Mouse (Mus musculus): ENCODE data around the gene Cdan1. TPM values are rescaled to one million over a fixed set of nuclear protein-coding genes. Genes with fewer than 3 reads are reported as not detected.

The Cdan1 gene
- polyA plus RNA-seq, 1 experiment = 31.6 TPM

DNA sequence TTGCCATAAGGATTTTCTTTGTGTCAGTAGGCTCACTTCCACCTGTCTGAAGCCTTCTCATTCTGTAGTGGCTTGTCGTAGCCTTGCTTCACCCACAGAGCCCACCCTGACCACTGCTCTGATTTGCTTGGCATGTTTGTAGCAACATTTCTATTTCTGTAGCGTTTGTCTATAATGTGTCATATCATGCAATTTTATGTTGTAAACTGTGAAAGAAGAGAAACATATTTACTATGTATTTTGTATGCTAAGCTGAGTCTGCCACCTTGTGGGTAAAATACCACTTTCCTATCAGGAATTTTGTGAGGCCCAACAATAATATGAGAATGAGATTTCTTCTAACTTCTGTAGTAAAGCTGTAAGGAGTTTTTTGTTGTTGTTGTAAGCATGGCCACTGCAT, 179.7 kb downstream of the Cdan1 start:
- DNase-seq (ENCODE audit: extremely low spot score in 1 of 2, low spot score in 1 of 2) = peak in 1 of 2 experiments; percentile 16

DNA sequence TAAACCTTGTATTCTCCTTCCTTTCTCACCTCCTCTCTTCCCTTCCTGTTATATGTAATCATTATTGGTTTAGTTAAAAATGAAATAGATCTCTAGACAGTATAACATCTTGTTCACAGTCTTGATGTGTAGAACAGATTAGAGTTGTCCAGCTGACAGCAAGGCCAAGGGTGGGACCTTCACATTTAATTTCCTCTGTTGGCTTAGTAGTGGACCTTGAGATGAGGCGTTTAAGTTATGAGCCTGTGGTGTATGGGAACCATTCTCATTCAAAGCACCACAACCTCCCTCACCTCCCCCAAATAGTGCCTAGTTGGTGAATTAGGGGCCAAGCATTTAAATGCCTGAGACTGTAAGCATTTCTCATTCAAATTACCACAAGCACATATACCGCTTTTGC, 182.5 kb downstream of the Cdan1 start:
- no peak for DNase-seq (ENCODE audit: extremely low spot score in 1 of 2, low spot score in 1 of 2)

Other genes starting within 250 kb of the Cdan1 start
- 14.9 and 17.1 TPM in 2 replicates for gene Haus2, start 240.7 kb downstream of the Cdan1 start, polyA plus RNA-seq (2012; rRNA removed)
- gene Lrrc57, start 240.6 kb downstream of the Cdan1 start, polyA plus RNA-seq (2012; rRNA removed) = 35.1 and 35.7 TPM in 2 replicates
- 15.2 and 16.4 TPM in 2 replicates for gene Stard9, start 221.0 kb downstream of the Cdan1 start, polyA plus RNA-seq (2012; rRNA removed)
- gene Ttbk2, start 476 bp upstream of the Cdan1 start, polyA plus RNA-seq (2012; rRNA removed) = 18.0 and 20.2 TPM in 2 replicates
- 18.2 and 21.0 TPM in 2 replicates for gene Ubr1, start 120.6 kb upstream of the Cdan1 start, polyA plus RNA-seq (2012; rRNA removed)
- gene Tmem62, start 126.9 kb upstream of the Cdan1 start, polyA plus RNA-seq (2012; rRNA removed) = 28.1 and 29.7 TPM in 2 replicates
- 74.6 and 83.2 TPM in 2 replicates for gene Ccndbp1, start 158.3 kb upstream of the Cdan1 start, polyA plus RNA-seq (2012; rRNA removed)
- not detected in 2 replicates for gene Epb42, start 186.9 kb upstream of the Cdan1 start, polyA plus RNA-seq (2012; rRNA removed)
- 0.04 TPM in 2 replicates for gene Tgm5, start 235.7 kb upstream of the Cdan1 start, polyA plus RNA-seq (2012; rRNA removed)